Mouse (Mus musculus) neural tube, embryonic 14.5 days (tissue): ENCODE measurements around the gene Myo3b. TPM values are rescaled to one million over a fixed set of nuclear protein-coding genes. Genes with fewer than 3 reads are reported as not detected.

ENCODE experiments used
- ATAC-seq: fragments of 200-750 bp; cut with Nextera tagmentation; 2 replicates; pipeline ENCODE4 v1.8.0; 2017; ENCODE audit warnings: low read depth, mild to moderate bottlenecking, moderate TSS enrichment, moderate library complexity
- H3K27ac ChIP-seq: fragments of 300-500 bp; sonication (generic); 2 replicates; pipeline ENCODE4 v1.5.1; 2014; ENCODE audit warnings: low read depth, mild to moderate bottlenecking, control low read depth, low read length, moderate library complexity, mixed read lengths
- H3K27me3 ChIP-seq: fragments of 300-500 bp; sonication (generic); 2 replicates; pipeline ENCODE4 v1.6.1; 2014; ENCODE audit warnings: low read length; ENCODE audit not compliant: control insufficient read depth, insufficient read depth
- H3K36me3 ChIP-seq: fragments of 300-500 bp; sonication (generic); 2 replicates; pipeline ENCODE4 v1.6.1; 2014; ENCODE audit warnings: low read length, mixed read lengths; ENCODE audit not compliant: control insufficient read depth, insufficient read depth
- H3K4me1 ChIP-seq: fragments of 300-500 bp; sonication (generic); 2 replicates; pipeline ENCODE4 v1.6.1; 2014; ENCODE audit warnings: low read length; ENCODE audit not compliant: control insufficient read depth, insufficient read depth
- H3K4me2 ChIP-seq: fragments of 300-500 bp; sonication (generic); 2 replicates; pipeline ENCODE4 v1.6.1; 2014; ENCODE audit warnings: mild to moderate bottlenecking, low read depth, low read length, control low read depth
- H3K4me3 ChIP-seq: fragments of 300-500 bp; sonication (generic); 2 replicates; pipeline ENCODE4 v1.5.1; 2014; ENCODE audit warnings: low read depth, low read length, control low read depth, mixed read lengths
- H3K9ac ChIP-seq: fragments of 300-500 bp; sonication (generic); replicated peaks from 2 replicates; pipeline ENCODE4 v1.6.1; 2014; ENCODE audit warnings: low read depth, mild to moderate bottlenecking, control low read depth, low read length, mixed read lengths
- H3K9me3 ChIP-seq: fragments of 300-500 bp; sonication (generic); 2 replicates; pipeline ENCODE4 v1.6.1; 2016; ENCODE audit warnings: low read length; ENCODE audit not compliant: control insufficient read depth
- WGBS: fragments of 180-500 bp; shearing (Covaris S2); extraction: QIAGEN DNeasy Blood & Tissue Kit; methylation state at CpG from one replicate; pipeline ENCODE4 v1.1.7; 2014; 5-methylcytosine and 5-hydroxymethylcytosine counted together
- polyA plus RNA-seq: library from polyadenylated mRNA; unstranded; fragments of >200 nt; fragmentation: Nextera tagmentation; extraction: Ambion mirVana; gene quantifications from 2 replicates; pipeline ENCODE4 v1.2.1, GENCODE M21; 2014

Gene Myo3b
- polyA plus RNA-seq, 1 experiment from 2014 or later: 0.21 TPM

DNA sequence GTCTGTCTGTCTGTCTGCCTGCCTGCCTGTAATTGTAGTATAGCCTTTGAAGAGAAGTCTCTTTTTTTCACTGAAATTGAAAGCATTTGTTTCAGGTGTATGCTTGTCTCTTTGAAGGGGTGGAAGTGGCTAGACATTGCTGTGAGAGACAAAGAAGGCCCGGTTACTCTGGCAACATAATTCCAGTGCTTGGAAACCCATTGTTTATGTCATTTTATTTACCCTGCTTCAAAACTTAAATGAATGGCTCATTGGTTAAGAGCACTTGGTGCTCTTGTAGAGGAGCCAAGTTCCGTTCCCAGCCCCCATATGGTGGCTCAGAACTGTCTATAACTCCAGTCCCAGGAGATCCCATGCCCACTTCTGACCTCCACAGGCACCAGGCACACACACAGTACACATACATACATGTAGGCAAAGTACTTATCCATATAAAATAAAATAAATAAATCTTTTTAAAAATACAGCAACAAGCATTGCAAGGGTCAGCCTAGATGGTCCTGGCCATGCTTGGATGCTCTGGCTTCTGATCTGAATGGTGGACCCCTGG lies 221.8 kb downstream of the Myo3b start:
- Histone ChIP-seq H3K4me2 (no peak overlapping the region), H3K9ac (no peak overlapping the region), H3K4me1 (no peaks in the 10 kb centered on the region), H3K27ac (no peak overlapping the region), H3K9me3 (no peaks in the 10 kb centered on the region), H3K4me3 (no peak overlapping the region), H3K36me3 (no peaks in the 10 kb centered on the region), H3K27me3 (no peaks in the 10 kb centered on the region)
- ATAC-seq: no peak
- WGBS: 50% methylated on average over 2 of the region's 2 CpGs

DNA sequence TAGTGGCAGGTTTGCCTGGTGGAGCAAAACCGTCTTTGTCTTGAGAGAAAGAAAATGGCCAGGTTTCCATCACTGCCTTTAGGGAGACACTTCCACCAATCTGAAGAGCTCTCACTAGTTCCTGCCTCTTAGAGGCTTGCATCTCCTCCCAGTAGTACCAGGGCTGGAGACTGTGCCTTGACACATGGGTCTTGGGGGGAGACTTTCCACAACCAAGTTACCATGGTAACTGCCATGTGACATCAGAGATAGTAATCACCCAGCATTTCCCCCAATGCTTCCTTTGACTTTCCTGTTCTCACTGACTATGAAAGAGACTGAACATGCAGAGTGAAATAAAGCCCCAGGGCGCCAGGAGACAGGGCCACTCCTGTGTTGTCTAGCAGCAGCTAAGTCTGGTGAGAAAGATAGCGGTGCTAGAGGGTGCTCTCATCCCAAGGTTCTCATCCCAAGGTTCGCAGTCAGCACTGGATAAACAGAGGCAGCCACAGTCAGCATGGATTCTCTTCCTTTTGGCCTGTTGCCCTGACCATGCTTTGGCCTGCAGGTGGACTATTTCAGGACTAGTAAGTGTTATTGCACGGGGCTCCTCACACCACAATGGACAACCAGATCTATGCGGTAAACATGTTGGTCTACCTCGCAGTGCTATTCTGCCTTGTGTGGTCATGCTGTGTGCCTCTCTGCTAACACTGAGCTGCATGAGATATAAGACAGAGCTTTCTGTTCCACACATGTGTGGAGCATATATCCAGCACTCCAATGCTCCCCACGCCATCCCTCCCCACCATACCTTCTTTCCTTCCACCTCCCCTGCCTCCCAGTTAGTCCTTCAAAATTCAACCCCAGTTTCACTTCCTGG lies 223.0 kb downstream of the Myo3b start:
- no peak; the same call in 1 of the 2 replicates for ATAC-seq

DNA sequence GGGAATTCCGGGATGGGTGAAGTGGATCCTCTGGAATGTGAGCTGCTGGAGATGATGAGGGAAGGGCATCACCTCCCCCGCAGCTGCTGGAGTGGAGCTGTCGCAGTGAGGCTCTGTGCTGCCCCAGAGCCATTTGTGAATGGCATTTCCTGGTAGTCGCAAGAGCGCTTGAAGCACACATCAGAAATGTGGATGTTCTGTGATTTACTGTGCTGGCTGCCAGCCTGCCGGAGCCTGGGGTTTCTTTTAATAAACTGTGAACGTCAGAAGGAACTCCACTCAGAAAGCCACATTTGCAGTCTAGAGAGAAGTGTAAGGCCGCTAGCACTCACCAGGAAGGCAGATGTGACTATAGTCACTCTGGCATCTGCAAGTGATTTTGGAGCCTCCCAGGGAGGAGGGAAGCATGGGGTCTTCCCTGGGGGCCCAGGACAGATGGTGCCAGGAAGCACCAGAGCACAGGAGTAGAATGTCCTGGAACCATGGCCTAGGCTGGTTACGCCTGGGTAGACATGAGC lies 223.7 kb downstream of the Myo3b start:
- Histone ChIP-seq H3K4me2 (no peak overlapping the region), H3K27ac (no peak overlapping the region), H3K9me3 (no peaks in the 10 kb centered on the region), H3K36me3 (no peaks in the 10 kb centered on the region), H3K9ac (no peak overlapping the region), H3K27me3 (no peaks in the 10 kb centered on the region), H3K4me1 (no peaks in the 10 kb centered on the region), H3K4me3 (no peak overlapping the region)
- WGBS: 30% methylated on average over 9 of the region's 9 CpGs
- peak; percentile 31; the same call in 1 of the 2 replicates for ATAC-seq

More for the DNA sequence above, 223.0 kb downstream of the Myo3b start:
- no peaks in the 10 kb centered on the region for H3K36me3 ChIP-seq
- H3K4me2 ChIP-seq: no peak overlapping the region
- H3K27ac ChIP-seq: no peak overlapping the region
- H3K9ac ChIP-seq: no peak overlapping the region
- no peaks in the 10 kb centered on the region for H3K9me3 ChIP-seq
- no peaks in the 10 kb centered on the region for H3K27me3 ChIP-seq
- 71% methylated on average over 8 of the region's 8 CpGs for WGBS
- H3K4me1 ChIP-seq: no peaks in the 10 kb centered on the region
- H3K4me3 ChIP-seq: no peak overlapping the region

DNA sequence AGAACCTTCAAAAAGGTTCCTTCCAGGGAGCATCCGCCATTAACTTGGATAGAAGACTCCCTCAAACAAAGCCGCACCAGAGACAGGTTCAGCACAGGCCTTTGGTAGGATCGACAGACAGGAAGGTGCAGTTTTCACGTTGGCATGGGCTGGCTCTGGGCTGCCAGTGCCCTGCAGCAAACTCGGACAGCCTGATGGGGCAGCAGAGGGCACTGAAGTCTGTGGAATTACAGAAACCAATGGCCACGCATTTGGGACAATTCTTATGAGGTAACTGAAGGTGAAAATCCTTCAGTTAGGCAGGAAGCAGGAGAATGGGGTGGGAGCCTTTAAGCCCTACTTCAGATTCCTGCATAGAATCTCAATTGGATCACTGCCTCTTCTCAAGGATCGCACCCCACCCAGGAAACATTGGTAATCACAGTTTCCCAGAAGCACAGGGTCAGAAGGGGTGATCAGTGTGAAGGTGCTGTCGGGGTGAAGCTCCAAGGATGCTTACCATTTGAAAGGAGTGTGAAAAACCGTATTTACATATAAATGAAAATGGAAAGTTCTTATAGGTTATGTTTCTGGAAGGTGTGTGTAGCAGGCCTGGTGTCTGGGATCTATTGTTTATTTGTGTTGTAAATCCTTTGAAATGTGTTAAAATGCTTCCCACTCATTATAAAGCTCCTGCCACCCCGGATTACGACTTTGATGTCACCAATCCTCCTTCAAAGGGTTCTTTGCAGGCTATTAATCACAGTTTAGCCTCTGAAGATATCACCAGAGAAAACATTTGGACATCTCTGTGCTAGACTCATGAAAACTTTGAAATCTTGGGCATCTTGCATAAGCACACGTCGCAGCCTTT lies 239.7 kb downstream of the Myo3b start:
- no peak for ATAC-seq
- no peak overlapping the region for H3K4me3 ChIP-seq
- no peak overlapping the region for H3K9ac ChIP-seq
- H3K27me3 ChIP-seq: no peaks in the 10 kb centered on the region
- 20% methylated on average over 13 of the region's 13 CpGs for WGBS
- H3K27ac ChIP-seq: no peak overlapping the region
- no peaks in the 10 kb centered on the region for H3K36me3 ChIP-seq
- H3K4me1 ChIP-seq: no peaks in the 10 kb centered on the region
- no peak overlapping the region for H3K4me2 ChIP-seq
- H3K9me3 ChIP-seq: no peaks in the 10 kb centered on the region

GRCm38 (mm10) chr2:70284109-70284508 lies 245.2 kb downstream of the Myo3b start:
- H3K9me3 ChIP-seq: no peaks in the 10 kb centered on the region
- no peak overlapping the region for H3K4me3 ChIP-seq
- H3K9ac ChIP-seq: no peak overlapping the region
- WGBS: 50% methylated on average over 1 of the region's 1 CpGs
- no peaks in the 10 kb centered on the region for H3K4me1 ChIP-seq
- no peaks in the 10 kb centered on the region for H3K36me3 ChIP-seq
- no peak overlapping the region for H3K4me2 ChIP-seq
- H3K27me3 ChIP-seq: no peaks in the 10 kb centered on the region
- no peak for ATAC-seq
- no peak overlapping the region for H3K27ac ChIP-seq

DNA sequence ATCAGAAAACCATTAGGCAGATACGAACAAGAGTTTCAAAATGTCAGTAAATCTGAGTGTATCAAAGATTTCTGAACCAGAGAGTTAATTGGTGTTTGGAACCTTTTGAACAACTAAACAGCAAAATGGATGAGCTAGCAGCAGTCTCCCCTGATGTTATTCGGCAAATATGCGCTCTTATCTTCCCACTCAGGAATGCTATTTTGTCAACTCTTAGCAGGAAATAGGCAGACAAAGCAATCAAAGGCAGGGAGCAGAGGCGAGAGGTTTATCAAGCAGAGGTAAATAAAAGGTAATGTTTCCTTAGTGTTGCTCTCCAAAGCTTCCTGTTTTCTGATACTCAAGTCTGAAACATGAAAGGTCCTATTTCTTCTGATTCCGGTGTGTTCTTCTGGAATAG lies 252.1 kb downstream of the Myo3b start:
- no peak overlapping the region for H3K4me2 ChIP-seq
- H3K4me3 ChIP-seq: no peak overlapping the region
- H3K27ac ChIP-seq: no peak overlapping the region
- 76% methylated on average over 5 of the region's 5 CpGs for WGBS
- H3K4me1 ChIP-seq: no peaks in the 10 kb centered on the region
- ATAC-seq: no peak
- H3K9ac ChIP-seq: no peak overlapping the region
- H3K27me3 ChIP-seq: no peaks in the 10 kb centered on the region
- H3K36me3 ChIP-seq: no peaks in the 10 kb centered on the region
- no peaks in the 10 kb centered on the region for H3K9me3 ChIP-seq

- ATAC-seq: no peak
- no peak overlapping the region for H3K9ac ChIP-seq
- H3K36me3 ChIP-seq: no peaks in the 10 kb centered on the region
- no peaks in the 10 kb centered on the region for H3K27me3 ChIP-seq
- no peak overlapping the region for H3K4me3 ChIP-seq
- 63% methylated on average over 3 of the region's 3 CpGs for WGBS
- H3K4me1 ChIP-seq: no peaks in the 10 kb centered on the region
- no peak overlapping the region for H3K27ac ChIP-seq
- no peak overlapping the region for H3K4me2 ChIP-seq
- no peaks in the 10 kb centered on the region for H3K9me3 ChIP-seq
Observed at GRCm38 (mm10) chr2:70292776-70293175, 253.8 kb downstream of the Myo3b start.

- Histone ChIP-seq H3K27ac (no peak overlapping the region), H3K4me3 (no peak overlapping the region), H3K36me3 (no peaks in the 10 kb centered on the region), H3K27me3 (no peaks in the 10 kb centered on the region), H3K4me2 (no peak overlapping the region), H3K4me1 (no peaks in the 10 kb centered on the region), H3K9me3 (no peaks in the 10 kb centered on the region), H3K9ac (no peak overlapping the region)
- ATAC-seq: no peak
Observed at GRCm38 (mm10) chr2:70302905-70303304, 264.0 kb downstream of the Myo3b start.
